Mouse (Mus musculus): Measurements from ENCODE around the gene Ccnd3.
"Not testable (repeated sequence)": the region's sequence is repeated elsewhere in the genome, so short reads cannot be mapped to it uniquely, and the experiment has no call there.

The Ccnd3 gene

DNA sequence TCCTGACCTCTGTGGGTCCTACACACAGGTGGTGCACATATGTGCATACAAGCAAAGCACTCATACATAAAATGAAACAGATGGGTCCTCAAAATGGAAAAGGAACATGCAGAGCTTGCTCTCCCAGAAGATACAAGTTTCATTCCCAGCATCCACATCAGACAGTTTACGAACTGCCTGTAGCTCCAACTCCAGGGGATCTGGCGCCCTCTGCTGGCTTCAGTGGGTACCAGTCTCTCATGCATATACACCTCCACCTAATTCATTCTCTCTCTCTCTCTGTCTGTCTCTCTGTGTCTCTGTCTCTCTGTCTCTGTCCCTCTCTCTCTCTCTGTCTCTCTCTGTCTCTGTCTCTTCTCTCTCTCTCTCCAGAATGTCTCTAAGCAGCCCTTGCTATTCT lies 22.4 kb upstream of the Ccnd3 start:
- DNase-seq (ENCODE audit: low spot score in 2 of 2): peak; percentile 49 to 68

DNA sequence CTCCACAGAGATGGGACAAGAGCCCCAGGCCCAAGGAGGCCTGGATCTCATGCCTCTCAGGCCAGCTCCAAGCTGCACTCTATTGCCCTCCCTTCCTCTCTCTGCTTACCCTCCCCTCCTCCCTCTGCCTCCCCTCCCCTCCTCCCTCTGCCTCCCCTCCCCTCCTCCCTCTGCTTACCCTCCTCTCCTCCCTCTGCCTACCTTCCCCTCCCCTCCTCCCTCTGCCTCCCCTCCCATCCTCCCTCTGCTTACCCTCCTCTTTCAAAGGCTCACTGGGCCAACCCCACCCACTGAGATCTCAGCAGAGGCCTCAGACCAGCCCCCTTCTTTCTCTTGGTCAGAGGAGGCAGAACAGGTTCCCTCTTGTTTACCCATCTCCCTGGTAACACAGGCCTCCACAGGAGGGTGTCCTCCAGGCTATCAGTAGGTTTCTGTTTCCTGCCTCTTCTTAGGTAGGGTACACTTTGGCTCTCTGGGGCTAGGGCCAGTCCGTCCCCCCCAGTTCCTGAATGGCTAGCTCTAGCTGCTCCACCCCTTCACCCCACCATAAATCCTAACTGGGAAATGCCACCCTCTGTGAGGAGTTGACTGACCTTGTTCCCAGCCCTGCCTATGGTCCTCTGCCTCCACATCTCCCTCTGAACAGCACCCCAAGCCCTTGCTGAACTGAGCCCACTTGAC lies 20.5 kb upstream of the Ccnd3 start:
- DNase-seq (ENCODE audit: low spot score in 2 of 2): no peak

DNA sequence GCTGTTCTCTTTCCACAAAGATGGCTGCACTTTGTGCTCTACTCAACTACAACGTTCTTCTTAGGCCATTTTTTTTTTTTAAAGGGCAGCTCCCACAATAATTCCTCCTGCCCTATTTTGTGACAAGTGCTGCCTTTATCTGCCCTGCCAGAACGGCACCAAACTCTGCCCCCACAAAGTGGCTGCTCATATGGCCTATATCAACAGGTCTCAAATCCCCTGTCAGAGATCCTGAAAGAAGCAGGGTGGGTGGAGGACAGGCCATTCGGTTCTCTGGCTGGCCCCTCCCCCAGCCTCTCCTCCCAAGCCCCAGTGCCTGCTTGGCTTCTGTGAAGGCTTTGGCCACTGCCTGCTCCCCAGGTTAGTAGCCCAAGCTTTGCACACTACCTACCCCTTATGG lies 19.9 kb upstream of the Ccnd3 start:
- no peak for DNase-seq (ENCODE audit: low spot score in 2 of 2)

- DNase-seq (ENCODE audit: low spot score in 2 of 2): no peak
Observed at GRCm38 (mm10) chr17:47485791-47486190, 19.1 kb upstream of the Ccnd3 start.

GRCm38 (mm10) chr17:47490791-47491190 lies 14.1 kb upstream of the Ccnd3 start:
- no peak for DNase-seq (ENCODE audit: low spot score in 2 of 2)

DNA sequence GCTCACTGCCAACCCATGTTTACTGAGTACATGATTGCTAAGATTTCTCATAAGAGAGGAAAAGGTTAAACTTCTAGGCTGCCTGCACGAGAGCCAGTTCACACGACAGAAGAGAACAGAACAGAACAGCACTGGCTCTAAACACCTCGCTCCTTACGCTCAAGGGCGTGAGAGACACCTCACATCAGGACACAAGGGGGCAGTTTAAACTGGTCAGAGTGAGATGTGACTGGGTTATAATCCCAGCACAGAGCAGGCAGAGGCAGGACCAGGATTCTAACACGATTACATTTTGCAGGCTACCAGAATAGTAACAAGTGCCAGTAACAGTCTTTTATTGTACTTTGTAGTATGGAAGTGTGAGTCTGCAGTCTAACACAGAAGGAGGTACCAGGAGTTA lies 12.1 kb upstream of the Ccnd3 start:
- no peak for DNase-seq (ENCODE audit: low spot score in 2 of 2)

- DNase-seq (ENCODE audit: low spot score in 2 of 2): no peak
Observed at GRCm38 (mm10) chr17:47493653-47494052, 11.2 kb upstream of the Ccnd3 start.

GRCm38 (mm10) chr17:47494132-47494531 lies 10.7 kb upstream of the Ccnd3 start:
- DNase-seq (ENCODE audit: low spot score in 2 of 2): no peak

DNA sequence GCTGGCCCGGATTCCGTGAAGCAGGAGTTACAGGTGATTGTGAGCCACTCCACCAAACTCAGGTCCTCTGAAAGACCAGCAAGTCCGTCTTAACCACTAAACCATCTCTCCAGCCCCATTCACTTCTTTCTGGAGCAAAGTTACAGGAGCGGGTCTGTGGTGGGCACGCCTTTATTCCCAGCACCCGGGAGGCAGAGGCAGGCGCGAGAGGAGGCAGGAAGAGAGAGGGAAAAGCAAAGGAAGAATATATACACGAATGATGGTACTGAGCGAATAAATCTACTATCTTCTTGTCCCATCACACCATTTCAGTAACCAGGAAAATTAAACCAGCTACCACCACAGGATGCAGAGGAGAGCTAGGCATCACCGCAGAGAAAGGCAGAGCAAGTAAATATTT lies 3.3 kb upstream of the Ccnd3 start:
- no peak for DNase-seq (ENCODE audit: low spot score in 2 of 2)

DNA sequence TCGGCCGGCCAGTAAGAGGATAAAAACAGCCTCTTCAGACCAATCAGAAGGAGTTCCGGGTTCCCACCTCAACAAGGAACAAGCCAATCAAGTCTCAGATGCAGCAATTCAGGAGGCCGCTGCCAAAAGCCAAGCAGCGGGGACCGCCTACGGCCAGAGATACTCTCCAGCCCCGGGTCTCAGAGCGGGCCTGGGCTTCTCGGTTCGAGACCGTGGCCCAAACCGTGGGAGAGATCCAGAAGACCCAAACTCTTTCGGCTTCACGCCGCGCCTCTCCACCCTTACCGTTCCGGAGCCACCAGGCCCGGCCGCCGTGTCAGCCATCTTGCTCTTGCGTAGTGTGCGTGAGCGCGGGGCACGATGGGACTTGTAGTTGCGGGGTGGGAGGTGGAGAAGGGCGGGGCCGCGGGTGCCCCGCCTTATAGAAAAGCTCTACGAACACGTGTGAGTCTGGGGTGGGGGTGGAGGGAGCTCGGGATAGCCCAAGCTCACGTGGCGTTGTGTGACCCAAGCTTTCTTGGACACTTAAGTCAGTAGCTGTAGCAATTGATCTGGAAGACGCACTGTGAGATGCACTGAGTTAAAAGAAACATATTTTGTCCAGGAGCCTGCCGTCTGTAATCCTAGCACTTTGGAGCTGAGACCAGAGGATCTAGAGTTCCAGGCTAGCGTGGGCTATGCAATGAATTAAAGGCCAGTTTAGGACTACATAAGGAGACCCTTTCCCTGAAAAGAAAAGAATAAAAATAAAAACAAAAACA lies 2.7 kb upstream of the Ccnd3 start, which contains the start of gene Taf8:
Gene Taf8, minus strand, starts transcription at position 347 of the 761 bp plus-strand sequence.
- peak; percentile 85 to 88 for DNase-seq (ENCODE audit: low spot score in 2 of 2)

- DNase-seq (ENCODE audit: low spot score in 2 of 2): not testable (repeated sequence)
Observed at GRCm38 (mm10) chr17:47502707-47503045, 2.2 kb upstream of the Ccnd3 start.

DNA sequence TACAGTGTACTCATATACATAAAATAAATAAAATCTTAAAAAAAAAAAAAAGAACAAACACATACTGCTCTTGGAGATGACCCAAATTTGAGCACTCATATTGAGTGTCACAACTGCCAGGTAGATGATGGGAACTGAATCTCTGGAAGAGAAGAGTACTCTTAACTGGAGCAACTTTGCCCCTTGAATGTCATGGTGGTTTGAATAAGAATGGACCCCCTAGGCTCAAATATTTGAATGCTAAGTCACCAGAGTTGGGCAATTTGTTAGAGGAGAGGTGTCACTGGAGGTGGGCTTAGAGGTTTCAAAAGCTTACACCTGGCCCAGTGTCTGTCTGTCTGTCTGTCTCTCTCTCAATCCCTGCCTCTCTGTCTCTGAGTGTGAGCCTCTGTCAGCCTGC lies 1.2 kb upstream of the Ccnd3 start:
- DNase-seq (ENCODE audit: low spot score in 2 of 2): no peak

- DNase-seq (ENCODE audit: low spot score in 2 of 2): no peak
Observed at GRCm38 (mm10) chr17:47504228-47504627, 623 bp upstream of the Ccnd3 start.

- DNase-seq (ENCODE audit: low spot score in 2 of 2): no peak
Observed at GRCm38 (mm10) chr17:47505566-47505965, 715 bp downstream of the Ccnd3 start.

- no peak for DNase-seq (ENCODE audit: low spot score in 2 of 2)
Observed at GRCm38 (mm10) chr17:47506042-47506441, 1.2 kb downstream of the Ccnd3 start.

DNA sequence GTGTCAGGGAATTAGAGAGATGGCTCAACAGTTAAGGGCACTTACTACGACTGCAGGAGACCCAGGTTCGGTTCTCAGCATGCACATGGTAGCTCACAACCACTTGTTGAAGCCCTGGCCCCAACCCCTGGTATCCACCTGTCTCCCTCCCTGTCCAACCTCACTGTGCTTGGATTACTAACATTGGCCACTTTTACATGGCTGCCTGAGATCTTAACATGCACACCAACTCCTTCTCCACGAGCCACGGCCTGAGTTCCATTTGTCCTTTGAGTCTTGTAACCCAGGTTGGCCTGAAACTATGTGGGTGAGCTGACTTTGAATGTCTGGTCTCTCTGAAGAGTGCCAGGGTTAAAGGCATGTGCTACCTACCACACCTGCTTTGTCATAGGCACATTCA lies 1.8 kb downstream of the Ccnd3 start:
- no peak for DNase-seq (ENCODE audit: low spot score in 2 of 2)

DNA sequence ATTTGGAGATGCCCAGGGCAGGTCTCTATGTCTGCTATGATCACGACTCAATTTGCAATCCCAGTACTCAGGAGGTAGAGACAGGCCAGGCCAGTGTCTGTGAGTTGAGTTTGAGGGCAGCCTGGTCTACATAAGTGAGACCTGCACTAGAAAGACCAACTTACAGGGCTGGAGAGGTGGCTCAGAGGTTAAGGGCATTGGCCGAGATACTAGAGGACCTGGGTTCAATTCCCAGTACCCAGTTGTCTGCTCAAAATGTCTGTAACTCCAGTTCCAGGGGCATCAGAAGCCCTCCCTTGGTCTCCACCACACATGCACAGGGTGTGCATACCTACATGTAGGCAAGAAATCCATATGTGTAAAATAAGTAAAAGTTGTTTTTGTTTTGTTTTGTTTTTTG lies 2.7 kb downstream of the Ccnd3 start:
- DNase-seq (ENCODE audit: low spot score in 2 of 2): no peak

DNA sequence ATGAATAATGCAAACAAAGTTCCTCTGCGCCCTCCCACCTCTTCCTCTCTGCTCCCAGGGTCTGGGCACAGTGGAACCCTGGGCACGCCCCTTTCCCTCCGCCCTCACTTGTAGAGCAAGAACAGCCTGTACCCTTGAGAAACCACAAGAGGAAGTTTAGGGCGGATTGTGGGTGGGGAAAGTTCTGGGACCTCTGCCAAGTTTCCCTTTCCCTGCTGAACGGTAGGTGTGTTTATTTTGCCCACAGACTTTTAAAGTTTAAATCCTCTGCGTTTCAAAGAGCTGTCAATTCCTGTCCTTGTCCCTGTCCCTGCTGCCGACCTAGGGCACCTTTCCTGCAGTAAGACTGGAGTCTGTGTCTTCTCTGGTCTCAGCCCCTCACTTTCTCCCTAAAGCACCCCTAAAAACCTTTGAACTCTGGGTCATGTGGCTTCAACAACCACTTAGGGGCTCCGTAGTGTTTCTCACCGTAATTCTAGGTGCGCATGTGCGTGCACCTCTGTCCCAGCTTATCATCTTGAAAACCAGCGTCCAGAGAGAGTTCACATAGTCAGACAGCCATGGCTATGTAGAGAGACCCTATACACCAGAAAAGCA lies 3.3 kb downstream of the Ccnd3 start:
- DNase-seq (ENCODE audit: low spot score in 2 of 2): peak; percentile 89

- no peak for DNase-seq (ENCODE audit: low spot score in 2 of 2)
Observed at GRCm38 (mm10) chr17:47509031-47509705, 4.3 kb downstream of the Ccnd3 start.

DNA sequence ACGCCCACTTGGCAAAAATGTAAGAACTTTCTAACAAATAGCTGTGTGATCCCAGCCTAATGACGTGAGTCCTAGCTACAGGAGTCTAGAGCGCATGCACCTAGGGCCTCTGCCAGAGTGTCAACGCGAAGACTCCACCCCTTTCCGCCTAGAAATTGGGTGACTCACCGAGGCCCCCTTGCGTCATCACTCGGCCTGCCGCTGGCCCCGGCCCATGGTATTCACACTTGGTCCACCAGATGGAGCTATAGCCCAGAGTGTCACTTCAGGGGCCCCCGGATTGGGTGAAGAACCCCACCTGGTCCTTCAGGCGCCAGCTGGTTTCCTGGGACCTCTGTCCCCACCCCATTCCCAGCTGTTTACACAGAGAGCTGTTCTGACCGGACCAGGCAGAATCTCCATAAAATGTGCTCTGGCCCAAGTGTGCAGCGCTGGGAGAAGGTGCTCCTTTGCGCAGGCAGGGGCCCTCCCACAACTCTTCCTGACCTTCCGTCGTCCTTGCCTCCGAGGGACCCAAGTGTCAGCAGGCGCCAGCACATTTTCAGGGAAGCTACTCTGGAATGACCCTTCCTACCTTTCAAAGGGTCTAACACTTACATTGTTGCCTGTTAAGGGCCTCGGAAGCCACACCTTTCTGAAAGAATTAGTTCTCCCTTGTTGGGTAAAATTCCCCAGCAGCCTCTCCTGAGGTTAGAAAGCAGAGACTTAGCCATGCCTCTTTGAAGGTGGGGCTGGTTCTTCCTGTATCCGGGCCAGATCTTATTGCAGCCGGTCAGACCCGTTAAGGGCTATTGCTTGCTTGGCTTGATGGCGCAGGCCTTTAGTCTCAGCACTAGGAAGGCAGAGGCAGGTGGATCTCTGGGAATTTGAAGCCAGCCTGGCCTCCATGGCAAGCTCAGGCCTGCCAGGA lies 6.5 kb downstream of the Ccnd3 start:
- peak; percentile 97 to 99 for DNase-seq (ENCODE audit: low spot score in 2 of 2)
